Mouse (Mus musculus): Measurements from ENCODE around the gene Siah3. TPM values are rescaled to one million over a fixed set of nuclear protein-coding genes. Genes with fewer than 3 reads are reported as not detected.
"Not testable (repeated sequence)": the region's sequence is repeated elsewhere in the genome, so short reads cannot be mapped to it uniquely, and the experiment has no call there.

Gene Siah3
- polyA plus RNA-seq, 1 experiment from 2014 or later: 0.11 TPM

GRCm38 (mm10) chr14:75446314-75446713 is 9.5 kb upstream of the Siah3 start:
- not testable (repeated sequence) for H3K9ac ChIP-seq; H3K36me3 ChIP-seq; ATAC-seq; H3K4me1 ChIP-seq; H3K9me3 ChIP-seq (replicated peaks); H3K4me3 ChIP-seq; H3K27me3 ChIP-seq (replicated peaks); H3K27ac ChIP-seq
- H3K4me2 ChIP-seq: 0 out of 2 replicates have a peak overlapping the region, but pooled peaks have one; percentile 51

- Histone ChIP-seq H3K27me3 (replicated peaks) (peaks cover 45% of the 10 kb centered on the region), H3K36me3 (no peaks in the 10 kb centered on the region), H3K9ac (no peak overlapping the region), H3K4me2 (no peak overlapping the region), H3K4me3 (no peak overlapping the region), H3K27ac (no peak overlapping the region), H3K9me3 (replicated peaks) (no peaks in the 10 kb centered on the region), H3K4me1 (peaks cover 6% of the 10 kb centered on the region)
- 81% methylated on average over 4 of the region's 4 CpGs for WGBS (ENCODE audit: insufficient replicate concordance)
- no peak for ATAC-seq
Measured at GRCm38 (mm10) chr14:75453906-75454305, 1.9 kb upstream of the Siah3 start.

- Histone ChIP-seq H3K36me3 (no peaks in the 10 kb centered on the region), H3K4me1 (peaks cover 6% of the 10 kb centered on the region), H3K9ac (no peak overlapping the region), H3K27ac (no peak overlapping the region), H3K27me3 (replicated peaks) (peaks cover 53% of the 10 kb centered on the region), H3K9me3 (replicated peaks) (no peaks in the 10 kb centered on the region), H3K4me2 (no peak overlapping the region), H3K4me3 (no peak overlapping the region)
- 25% methylated on average over 4 of the region's 4 CpGs for WGBS (ENCODE audit: insufficient replicate concordance)
- ATAC-seq: no peak
Measured at GRCm38 (mm10) chr14:75454716-75455115, 1.1 kb upstream of the Siah3 start.

- Histone ChIP-seq H3K9ac (no peak overlapping the region), H3K36me3 (no peaks in the 10 kb centered on the region), H3K4me1 (peaks cover 6% of the 10 kb centered on the region), H3K4me2 (no peak overlapping the region), H3K27me3 (replicated peaks) (peaks cover 53% of the 10 kb centered on the region), H3K4me3 (no peak overlapping the region), H3K9me3 (replicated peaks) (no peaks in the 10 kb centered on the region), H3K27ac (no peak overlapping the region)
- WGBS (ENCODE audit: insufficient replicate concordance): 26% methylated on average over 3 of the region's 3 CpGs
- no peak for ATAC-seq
Measured at GRCm38 (mm10) chr14:75455361-75455742, 430 bp upstream of the Siah3 start.

GRCm38 (mm10) chr14:75456489-75457220 is 873 bp downstream of the Siah3 start:
- Histone ChIP-seq H3K4me2 (peak overlapping the region; percentile 46), H3K9ac (no peak overlapping the region), H3K9me3 (replicated peaks) (no peaks in the 10 kb centered on the region), H3K27ac (no peak overlapping the region), H3K36me3 (no peaks in the 10 kb centered on the region), H3K4me3 (peak overlapping the region; percentile 26), H3K27me3 (replicated peaks) (peaks cover 53% of the 10 kb centered on the region), H3K4me1 (peaks cover 6% of the 10 kb centered on the region)
- no peak for ATAC-seq
- 16% methylated on average over 12 of the region's 13 CpGs for WGBS (ENCODE audit: insufficient replicate concordance)

- Histone ChIP-seq H3K4me1 (peaks cover 6% of the 10 kb centered on the region), H3K27me3 (replicated peaks) (peaks cover 53% of the 10 kb centered on the region), H3K9ac (no peak overlapping the region), H3K4me2 (peak overlapping the region; percentile 46), H3K9me3 (replicated peaks) (no peaks in the 10 kb centered on the region), H3K27ac (no peak overlapping the region), H3K36me3 (no peaks in the 10 kb centered on the region), H3K4me3 (peak overlapping the region; percentile 26)
- 45% methylated on average over 8 of the region's 8 CpGs for WGBS (ENCODE audit: insufficient replicate concordance)
- no peak for ATAC-seq
Measured at GRCm38 (mm10) chr14:75457221-75457600, 1.4 kb downstream of the Siah3 start.

- ATAC-seq: no peak
- no peak overlapping the region for H3K4me2 ChIP-seq
- H3K9ac ChIP-seq: no peak overlapping the region
- no peak overlapping the region for H3K27ac ChIP-seq
- no peak overlapping the region for H3K4me3 ChIP-seq
- peaks cover 6% of the 10 kb centered on the region for H3K4me1 ChIP-seq
- WGBS (ENCODE audit: insufficient replicate concordance): 63% methylated on average over 10 of the region's 10 CpGs
- H3K9me3 ChIP-seq (replicated peaks): no peaks in the 10 kb centered on the region
- H3K36me3 ChIP-seq: no peaks in the 10 kb centered on the region
- peaks cover 52% of the 10 kb centered on the region for H3K27me3 ChIP-seq (replicated peaks)
Measured at GRCm38 (mm10) chr14:75459431-75459830, 3.6 kb downstream of the Siah3 start.

- Histone ChIP-seq H3K4me2 (no peak overlapping the region), H3K4me3 (no peak overlapping the region), H3K36me3 (no peaks in the 10 kb centered on the region), H3K9ac (no peak overlapping the region), H3K9me3 (replicated peaks) (no peaks in the 10 kb centered on the region), H3K27me3 (replicated peaks) (peaks cover 46% of the 10 kb centered on the region), H3K4me1 (peaks cover 6% of the 10 kb centered on the region), H3K27ac (no peak overlapping the region)
- no peak for ATAC-seq
- 49% methylated on average over 3 of the region's 3 CpGs for WGBS (ENCODE audit: insufficient replicate concordance)
Measured at GRCm38 (mm10) chr14:75459991-75460390, 4.2 kb downstream of the Siah3 start.

GRCm38 (mm10) chr14:75460436-75460835 is 4.7 kb downstream of the Siah3 start:
- H3K4me3 ChIP-seq: no peak overlapping the region
- peaks cover 42% of the 10 kb centered on the region for H3K27me3 ChIP-seq (replicated peaks)
- H3K4me2 ChIP-seq: no peak overlapping the region
- no peak overlapping the region for H3K27ac ChIP-seq
- H3K9ac ChIP-seq: no peak overlapping the region
- no peaks in the 10 kb centered on the region for H3K36me3 ChIP-seq
- no peak for ATAC-seq
- WGBS (ENCODE audit: insufficient replicate concordance): 51% methylated on average over 3 of the region's 3 CpGs
- H3K4me1 ChIP-seq: peaks cover 6% of the 10 kb centered on the region
- no peaks in the 10 kb centered on the region for H3K9me3 ChIP-seq (replicated peaks)

- Histone ChIP-seq H3K4me1 (peaks cover 5% of the 10 kb centered on the region), H3K4me3 (no peak overlapping the region), H3K9ac (no peak overlapping the region), H3K36me3 (no peaks in the 10 kb centered on the region), H3K4me2 (no peak overlapping the region), H3K27ac (no peak overlapping the region), H3K27me3 (replicated peaks) (peaks cover 29% of the 10 kb centered on the region), H3K9me3 (replicated peaks) (no peaks in the 10 kb centered on the region)
- 65% methylated on average over 4 of the region's 4 CpGs for WGBS (ENCODE audit: insufficient replicate concordance)
- ATAC-seq: no peak
Measured at GRCm38 (mm10) chr14:75461770-75462169, 6.0 kb downstream of the Siah3 start.

- 70% methylated on average over 4 of the region's 4 CpGs for WGBS (ENCODE audit: insufficient replicate concordance)
- ATAC-seq: no peak
- no peak overlapping the region for H3K27ac ChIP-seq
Measured at GRCm38 (mm10) chr14:75463171-75463570, 7.4 kb downstream of the Siah3 start.

GRCm38 (mm10) chr14:75468941-75469340 is 13.2 kb downstream of the Siah3 start:
- no peaks in the 10 kb centered on the region for H3K4me1 ChIP-seq
- no peaks in the 10 kb centered on the region for H3K36me3 ChIP-seq
- no peaks in the 10 kb centered on the region for H3K27me3 ChIP-seq (replicated peaks)
- no peak overlapping the region for H3K4me2 ChIP-seq
- WGBS (ENCODE audit: insufficient replicate concordance): 65% methylated on average over 4 of the region's 4 CpGs
- no peak overlapping the region for H3K9ac ChIP-seq
- no peak overlapping the region for H3K4me3 ChIP-seq
- no peak overlapping the region for H3K27ac ChIP-seq
- no peaks in the 10 kb centered on the region for H3K9me3 ChIP-seq (replicated peaks)
- ATAC-seq: no peak

More at GRCm38 (mm10) chr14:75463171-75463570, 7.4 kb downstream of the Siah3 start:
- H3K36me3 ChIP-seq: no peaks in the 10 kb centered on the region
- no peaks in the 10 kb centered on the region for H3K4me1 ChIP-seq
- no peak overlapping the region for H3K9ac ChIP-seq
- no peak overlapping the region for H3K4me2 ChIP-seq
- H3K27me3 ChIP-seq (replicated peaks): peaks cover 15% of the 10 kb centered on the region
- H3K9me3 ChIP-seq (replicated peaks): no peaks in the 10 kb centered on the region
- no peak overlapping the region for H3K4me3 ChIP-seq

All from liver, embryonic 12.5 days (tissue).